Mouse (Mus musculus) retina, postnatal 7 days (tissue): Measurements from ENCODE around the gene Gm30302.

Source experiments
- DNase-seq: peaks from one replicate; pipeline ENCODE4 v3.0.0-alpha.2; 2012; ENCODE audit warnings: low read depth, low spot score

Gene Gm30302

GRCm38 (mm10) chr13:49738011-49738410 is 60.8 kb downstream of the Gm30302 start:
- DNase-seq, result no peak

GRCm38 (mm10) chr13:49736430-49736829 is 62.4 kb downstream of the Gm30302 start:
- DNase-seq, result no peak
